In the genomic region with DNA sequence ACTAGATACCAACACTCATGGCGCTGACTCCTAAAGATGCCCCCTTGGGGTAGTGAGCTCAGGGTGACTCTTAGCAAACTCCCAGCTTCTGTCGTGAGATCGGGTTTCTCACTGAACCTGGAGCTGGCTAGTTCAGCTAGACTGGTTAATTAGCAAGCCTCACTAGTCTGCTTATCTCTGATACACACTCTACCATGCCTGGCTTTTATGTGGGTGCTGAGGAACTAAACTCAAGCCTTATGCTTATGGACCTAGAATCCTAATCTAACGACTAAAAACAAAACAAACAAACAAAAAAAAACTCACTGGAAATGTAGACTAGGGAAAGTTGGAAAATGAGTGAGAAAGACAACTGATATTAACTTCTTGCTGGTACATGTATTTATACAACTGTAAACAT, we compare ENCODE assay signal across 29 mouse cellular contexts. TPM values are rescaled to one million over a fixed set of nuclear protein-coding genes. Genes with fewer than 3 reads are reported as not detected.
"Had no signal": no experiment of that assay in that cellular context is flagged by ENCODE, and none has a peak within 500 bp of the region (broad histone marks: within the 10 kb centered on the region; RNA-seq: fewer than 3 reads in every experiment).

No protein-coding gene starts in this region.

- H3K27me3 ChIP-seq: limb, embryonic 15.5 days; liver, embryonic 13.5 days; liver, embryonic 15.5 days; lung, embryonic 15.5 days; midbrain, embryonic 13.5 days had no signal

- DNase-seq: left cerebral cortex, postnatal 4 days; liver; liver, embryonic 13.5 days; liver, postnatal 0 days; lung, adult 18-20 months; lung, adult 2 months; lung, embryonic 14.5 days; lung, postnatal 10 days; lung, postnatal 14 days; lung, postnatal 36 days; lung, postnatal 4 days; midbrain, embryonic 14.5 days had no signal

- H3K4me3 ChIP-seq: left cerebral cortex, adult 2 months; limb, embryonic 10.5 days; limb, embryonic 12.5 days; limb, embryonic 13.5 days; limb, embryonic 15.5 days; liver, embryonic 12.5 days; liver, embryonic 13.5 days; liver, embryonic 15.5 days; lung, embryonic 15.5 days; megakaryocyte, embryonic 14.5 days; midbrain, embryonic 10.5 days; midbrain, embryonic 12.5 days; midbrain, embryonic 13.5 days; midbrain, embryonic 15.5 days; myocyte had no signal

- H3K27ac ChIP-seq: left cerebral cortex, adult 2 months; limb, embryonic 10.5 days; limb, embryonic 12.5 days; limb, embryonic 13.5 days; limb, embryonic 15.5 days; liver, embryonic 12.5 days; liver, embryonic 13.5 days; liver, embryonic 14.5 days; liver, embryonic 15.5 days; lung, embryonic 15.5 days; macrophage; midbrain, embryonic 10.5 days; midbrain, embryonic 12.5 days; midbrain, embryonic 13.5 days; midbrain, embryonic 15.5 days had no signal

- H3K36me3 ChIP-seq: limb, embryonic 10.5 days; limb, embryonic 12.5 days; limb, embryonic 13.5 days; limb, embryonic 15.5 days; liver, embryonic 12.5 days; liver, embryonic 13.5 days; liver, embryonic 15.5 days; lung, embryonic 15.5 days; midbrain, embryonic 10.5 days; midbrain, embryonic 12.5 days; midbrain, embryonic 13.5 days; midbrain, embryonic 15.5 days had no signal

- H3K9me3 ChIP-seq: limb, embryonic 10.5 days; limb, embryonic 12.5 days; limb, embryonic 13.5 days; limb, embryonic 15.5 days; liver, embryonic 13.5 days; liver, embryonic 15.5 days; lung, embryonic 15.5 days; midbrain, embryonic 10.5 days; midbrain, embryonic 12.5 days; midbrain, embryonic 13.5 days; midbrain, embryonic 15.5 days had no signal

- H3K9ac ChIP-seq: limb, embryonic 12.5 days; limb, embryonic 13.5 days; limb, embryonic 15.5 days; liver, embryonic 13.5 days; liver, embryonic 14.5 days; liver, embryonic 15.5 days; liver, postnatal 0 days; lung, embryonic 14.5 days; lung, embryonic 15.5 days; midbrain, embryonic 12.5 days; midbrain, embryonic 13.5 days; midbrain, embryonic 15.5 days had no signal

RNA-seq across cellular contexts. Expression of gene Mlxipl, which starts 54.8 kb away (rescaled TPM):
- total RNA-seq: megakaryocyte-erythroid progenitor cell, adult 5-6 weeks had no signal
- polyA plus RNA-seq: macrophage, myocyte had no signal
